Mouse (Mus musculus) liver, embryonic 12.5 days (tissue): ENCODE measurements around the gene Foxj1. TPM values are rescaled to one million over a fixed set of nuclear protein-coding genes. Genes with fewer than 3 reads are reported as not detected.
"Not testable (repeated sequence)": the region's sequence is repeated elsewhere in the genome, so short reads cannot be mapped to it uniquely, and the experiment has no call there.

ENCODE experiments used
- ATAC-seq: fragments of 200-750 bp; cut with Nextera tagmentation; 2 replicates; pipeline ENCODE4 v1.8.0; 2017; ENCODE audit warnings: moderate number of reproducible peaks, mild to moderate bottlenecking, moderate library complexity
- H3K27ac ChIP-seq: fragments of 300-500 bp; sonication (generic); 2 replicates; pipeline ENCODE4 v1.5.1; 2016; ENCODE audit warnings: mild to moderate bottlenecking
- H3K27me3 ChIP-seq: fragments of 300-500 bp; sonication (generic); replicated peaks from 2 replicates; pipeline ENCODE4 v1.6.1; 2016; ENCODE audit warnings: mild to moderate bottlenecking, moderate library complexity
- H3K36me3 ChIP-seq: fragments of 300-500 bp; sonication (generic); 2 replicates; pipeline ENCODE4 v1.6.1; 2016; ENCODE audit warnings: mild to moderate bottlenecking, moderate library complexity
- H3K4me1 ChIP-seq: fragments of 300-500 bp; sonication (generic); 2 replicates; pipeline ENCODE4 v1.6.1; 2016
- H3K4me2 ChIP-seq: fragments of 300-500 bp; sonication (generic); 2 replicates; pipeline ENCODE4 v1.6.1; 2016; ENCODE audit warnings: mild to moderate bottlenecking, moderate library complexity
- H3K4me3 ChIP-seq: fragments of 300-500 bp; sonication (generic); 2 replicates; pipeline ENCODE4 v1.5.1; 2016; ENCODE audit warnings: mild to moderate bottlenecking, moderate library complexity
- H3K9ac ChIP-seq: fragments of 300-500 bp; sonication (generic); 2 replicates; pipeline ENCODE4 v1.6.1; 2016; ENCODE audit warnings: mild to moderate bottlenecking, moderate library complexity
- H3K9me3 ChIP-seq: fragments of 300-500 bp; sonication (generic); replicated peaks from 2 replicates; pipeline ENCODE4 v1.6.1; 2016; ENCODE audit warnings: mild to moderate bottlenecking, moderate library complexity
- WGBS: fragments of 180-500 bp; shearing (Covaris S2); methylation state at CpG from one replicate; pipeline ENCODE4 v1.1.7; 2016; ENCODE audit not compliant: insufficient replicate concordance; 5-methylcytosine and 5-hydroxymethylcytosine counted together
- polyA plus RNA-seq: library from polyadenylated mRNA; unstranded; fragments of >200 nt; fragmentation: Nextera tagmentation; extraction: Ambion mirVana; gene quantifications from 2 replicates; pipeline ENCODE4 v1.2.1, GENCODE M21; 2016

Foxj1 gene
- polyA plus RNA-seq, result 1.2 and 1.4 TPM in 2 replicates

DNA sequence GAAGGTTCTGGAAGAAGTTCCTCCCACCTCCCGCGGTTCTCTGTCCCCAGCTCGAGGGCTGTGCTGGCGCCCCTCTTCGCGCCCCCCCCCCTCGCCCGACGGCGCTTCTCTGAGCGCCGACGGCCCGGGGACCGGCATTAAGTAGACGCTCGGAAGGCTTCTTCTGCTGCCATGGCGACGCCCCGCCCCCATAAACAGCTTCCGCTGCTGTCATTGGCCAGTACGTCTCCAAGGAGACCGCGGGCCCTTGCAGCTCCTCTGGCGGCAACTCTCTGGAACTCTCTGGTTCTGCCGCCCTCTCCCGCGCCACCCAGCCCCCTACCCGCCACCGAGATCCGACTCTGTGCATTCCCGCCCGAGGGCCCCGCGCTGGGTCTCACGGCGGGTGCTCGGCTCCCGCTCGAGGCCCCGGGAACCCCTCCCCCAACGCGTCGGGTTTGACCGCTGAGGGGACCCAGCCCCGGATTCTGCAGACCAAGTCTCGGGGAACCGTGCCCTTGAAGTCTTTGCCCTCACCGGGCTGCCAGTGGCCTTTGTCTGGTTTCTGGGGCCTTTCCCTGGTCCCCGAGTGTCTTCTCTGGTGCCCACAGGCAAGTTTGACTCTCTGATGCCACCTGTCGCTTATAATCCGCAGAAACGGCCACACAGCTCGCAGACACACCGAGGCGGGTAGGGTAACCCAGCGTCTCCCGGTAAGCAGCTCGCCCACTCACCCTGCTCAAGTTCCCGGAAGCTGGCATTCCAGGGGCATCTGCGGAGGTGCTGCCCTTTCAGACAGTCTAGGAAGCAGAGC lies at the start of gene Foxj1:
Gene Foxj1 (minus strand): TSS at position 156 of the 793 bp plus-strand sequence.
- Histone ChIP-seq H3K4me2 (peak within 1 kb of the TSS; percentile 98), H3K4me3 (peak within 1 kb of the TSS; percentile 67), H3K4me1 (peaks cover 38% of the 10 kb centered on the region), H3K9me3 (no peaks in the 10 kb centered on the region), H3K9ac (peak within 1 kb of the TSS; percentile 69), H3K27me3 (peaks cover 79% of the 10 kb centered on the region), H3K27ac (no peak within 1 kb of the TSS), H3K36me3 (no peaks in the 10 kb centered on the region)
- ATAC-seq, result peak; percentile 75
- under 1% methylated on average over 60 of the region's 61 CpGs for WGBS

DNA sequence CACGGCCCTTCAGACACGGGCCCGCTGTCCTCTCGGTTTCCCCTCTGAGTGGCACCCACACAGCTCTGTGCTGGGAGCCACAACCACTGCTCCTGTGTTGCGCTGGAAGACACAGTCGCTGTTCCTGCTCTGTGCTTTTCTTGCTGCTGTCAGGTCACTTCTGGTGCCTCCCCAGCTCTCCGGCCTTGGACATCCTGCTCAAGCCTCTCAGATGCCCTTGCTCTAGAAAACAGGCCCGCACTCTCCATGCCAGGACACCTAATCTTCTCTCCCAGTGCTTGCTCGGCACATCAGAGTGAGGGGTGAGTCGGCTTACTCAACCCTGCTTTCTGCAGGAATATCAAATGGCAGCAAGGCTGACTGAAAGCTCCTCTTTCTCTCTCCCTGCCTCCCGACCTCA lies 49.0 kb upstream of the Foxj1 start:
- Histone ChIP-seq H3K9ac (no peak overlapping the region), H3K4me2 (no peak overlapping the region), H3K4me1 (peaks cover 23% of the 10 kb centered on the region), H3K27ac (no peak overlapping the region), H3K27me3 (no peaks in the 10 kb centered on the region), H3K9me3 (no peaks in the 10 kb centered on the region), H3K36me3 (no peaks in the 10 kb centered on the region), H3K4me3 (no peak overlapping the region)
- no peak for ATAC-seq
- WGBS, result 67% methylated on average over 11 of the region's 11 CpGs

DNA sequence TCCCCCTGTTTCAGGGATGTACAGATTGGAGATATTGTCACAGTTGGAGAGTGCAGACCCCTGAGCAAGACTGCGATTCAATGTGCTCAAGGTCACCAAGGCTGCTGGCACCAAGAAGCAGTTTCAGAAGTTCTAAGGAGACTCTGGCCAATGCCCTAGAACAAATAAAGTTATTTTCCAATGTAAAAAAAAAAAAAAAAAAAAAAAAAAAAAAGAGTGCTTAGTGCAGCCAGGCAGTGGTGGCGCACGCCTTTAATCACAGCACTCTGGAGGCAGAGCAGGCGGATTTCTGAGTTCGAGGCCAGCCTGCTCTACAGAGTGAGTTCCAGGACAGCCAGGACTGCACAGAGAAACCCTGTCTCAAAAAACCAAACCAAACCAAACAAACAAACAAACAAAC lies 47.9 kb upstream of the Foxj1 start:
- ATAC-seq, H3K36me3 ChIP-seq, H3K4me2 ChIP-seq, H3K4me3 ChIP-seq, H3K27ac ChIP-seq, H3K9ac ChIP-seq, H3K9me3 ChIP-seq, H3K27me3 ChIP-seq: not testable (repeated sequence)
- 79% methylated on average over 5 of the region's 5 CpGs for WGBS
- peaks cover 15% of the 10 kb centered on the region for H3K4me1 ChIP-seq

DNA sequence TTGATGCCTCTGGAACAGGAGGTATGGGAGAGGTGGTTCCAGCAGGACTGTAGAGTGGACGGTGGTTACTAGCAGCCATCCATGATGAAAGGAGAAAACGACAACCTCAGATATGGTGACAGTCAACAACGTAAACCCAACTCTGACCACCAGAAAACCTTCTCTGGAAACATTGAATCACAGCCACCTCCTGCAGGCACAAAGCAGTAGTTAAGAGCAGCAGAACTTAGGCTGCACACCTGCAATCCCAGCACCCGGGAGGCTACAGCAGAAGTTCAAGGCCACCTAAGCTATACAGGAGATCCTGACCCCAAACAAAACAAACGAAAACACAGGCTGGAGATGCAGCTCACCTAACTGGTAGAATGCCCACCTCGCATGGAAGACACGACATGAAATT lies 45.6 kb upstream of the Foxj1 start:
- H3K27ac ChIP-seq, result no peak overlapping the region
- no peak for ATAC-seq
- WGBS, result 65% methylated on average over 7 of the region's 7 CpGs

DNA sequence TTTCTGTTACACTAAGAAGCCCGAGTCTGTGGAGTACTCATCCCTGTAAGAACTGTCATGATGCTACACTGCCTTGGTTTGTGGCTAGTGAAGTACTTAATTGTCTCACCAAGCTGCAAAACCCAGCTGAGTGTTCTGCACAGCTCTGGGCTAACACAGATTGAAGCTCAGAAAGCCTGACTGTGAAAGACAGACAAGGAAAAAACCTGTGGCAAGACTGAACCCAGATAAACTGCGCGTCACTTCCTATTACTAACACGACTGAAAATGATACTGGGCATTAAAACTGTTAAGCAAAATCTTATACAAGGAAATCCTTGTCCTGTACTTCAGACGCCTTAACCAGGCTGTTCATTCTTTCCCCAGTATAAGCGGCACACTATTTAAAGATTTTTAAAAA lies 44.3 kb upstream of the Foxj1 start:
- Histone ChIP-seq H3K27me3 (no peaks in the 10 kb centered on the region), H3K4me1 (no peaks in the 10 kb centered on the region; the same call in 1 of the 2 replicates), H3K36me3 (no peaks in the 10 kb centered on the region), H3K4me2 (no peak overlapping the region), H3K9ac (no peak overlapping the region), H3K9me3 (no peaks in the 10 kb centered on the region), H3K27ac (no peak overlapping the region), H3K4me3 (no peak overlapping the region)
- 51% methylated on average over 6 of the region's 6 CpGs for WGBS
- ATAC-seq, result no peak

More for the DNA sequence above, 45.6 kb upstream of the Foxj1 start:
- H3K4me3 ChIP-seq, result no peak overlapping the region
- no peaks in the 10 kb centered on the region for H3K27me3 ChIP-seq
- no peaks in the 10 kb centered on the region for H3K9me3 ChIP-seq
- no peak overlapping the region for H3K4me2 ChIP-seq
- H3K9ac ChIP-seq, result no peak overlapping the region
- H3K4me1 ChIP-seq, result no peaks in the 10 kb centered on the region; the same call in 1 of the 2 replicates
- H3K36me3 ChIP-seq, result no peaks in the 10 kb centered on the region

DNA sequence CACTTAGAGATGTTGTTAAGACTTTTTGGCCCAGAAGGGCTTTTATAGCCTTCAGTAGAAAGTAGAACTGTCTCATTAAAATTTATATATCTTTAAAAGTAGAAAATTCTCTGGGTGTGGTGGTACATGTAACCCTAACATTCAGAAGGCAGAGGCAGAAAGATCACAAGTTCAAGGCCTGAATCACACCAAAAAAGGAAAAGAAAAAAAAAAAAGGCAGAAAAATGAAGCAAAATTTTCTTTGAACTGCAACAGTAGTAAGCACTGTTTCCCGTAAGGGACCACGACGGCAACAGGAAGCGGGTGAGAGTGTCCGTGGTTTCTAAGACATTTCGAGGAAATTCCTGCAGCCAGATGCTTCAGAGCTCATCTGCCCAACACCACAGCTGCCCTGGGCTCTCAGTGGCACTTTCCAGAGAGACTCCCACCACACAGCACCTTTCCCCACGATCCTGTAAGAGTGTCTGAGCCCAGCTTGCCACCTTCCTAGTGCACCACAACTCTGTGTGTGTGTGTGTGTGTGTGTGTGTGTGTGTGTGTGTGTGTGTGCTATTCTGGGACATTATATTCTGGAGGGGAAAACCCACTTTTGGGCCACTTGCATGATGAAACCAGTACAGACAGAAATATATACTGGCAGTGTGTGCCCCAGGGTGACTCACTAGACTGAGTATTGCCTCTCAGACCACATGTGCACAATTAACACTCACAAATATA lies 41.9 kb upstream of the Foxj1 start:
- H3K4me2 ChIP-seq, result no peak overlapping the region
- no peak overlapping the region for H3K27ac ChIP-seq
- no peaks in the 10 kb centered on the region for H3K36me3 ChIP-seq
- no peaks in the 10 kb centered on the region for H3K9me3 ChIP-seq
- ATAC-seq, result no peak
- no peaks in the 10 kb centered on the region for H3K27me3 ChIP-seq
- no peak overlapping the region for H3K4me3 ChIP-seq
- peaks cover 1% of the 10 kb centered on the region; the same call in 1 of the 2 replicates for H3K4me1 ChIP-seq
- 37% methylated on average over 7 of the region's 7 CpGs for WGBS
- no peak overlapping the region for H3K9ac ChIP-seq

DNA sequence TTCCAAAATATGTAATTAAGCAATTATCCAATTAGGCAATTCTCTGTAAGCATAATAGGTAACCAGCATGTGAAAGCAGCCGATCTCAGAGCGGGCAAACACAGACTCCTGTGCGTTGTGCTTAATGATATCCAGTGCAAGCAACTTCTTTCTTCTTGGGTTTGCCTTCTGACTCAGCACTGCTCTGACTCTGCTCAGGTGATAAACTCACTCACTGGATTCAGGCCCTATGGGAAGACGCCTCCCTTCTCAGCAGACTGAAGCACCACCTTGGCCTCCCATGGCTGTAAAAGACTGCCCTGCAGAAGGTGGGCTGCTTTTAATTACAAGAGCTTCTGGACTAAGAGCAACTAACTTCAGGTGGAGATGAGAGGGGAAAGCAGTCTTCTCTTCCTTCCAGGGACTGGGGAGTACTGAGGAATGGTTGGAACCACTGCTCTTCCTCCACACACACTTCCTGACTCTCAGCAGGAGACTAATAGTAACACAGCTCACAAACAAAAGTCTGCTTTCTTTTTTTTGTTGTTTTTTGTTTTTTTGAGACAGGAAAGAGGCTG lies 36.8 kb upstream of the Foxj1 start:
- no peak for ATAC-seq
- Histone ChIP-seq H3K9me3 (no peaks in the 10 kb centered on the region), H3K4me3 (no peak overlapping the region), H3K4me1 (peaks cover 36% of the 10 kb centered on the region), H3K27ac (peak overlapping the region; percentile 58; the same call in 1 of the 2 replicates), H3K4me2 (no peak overlapping the region), H3K36me3 (no peaks in the 10 kb centered on the region), H3K27me3 (no peaks in the 10 kb centered on the region), H3K9ac (no peak overlapping the region)
- 58% methylated on average over 4 of the region's 4 CpGs for WGBS

DNA sequence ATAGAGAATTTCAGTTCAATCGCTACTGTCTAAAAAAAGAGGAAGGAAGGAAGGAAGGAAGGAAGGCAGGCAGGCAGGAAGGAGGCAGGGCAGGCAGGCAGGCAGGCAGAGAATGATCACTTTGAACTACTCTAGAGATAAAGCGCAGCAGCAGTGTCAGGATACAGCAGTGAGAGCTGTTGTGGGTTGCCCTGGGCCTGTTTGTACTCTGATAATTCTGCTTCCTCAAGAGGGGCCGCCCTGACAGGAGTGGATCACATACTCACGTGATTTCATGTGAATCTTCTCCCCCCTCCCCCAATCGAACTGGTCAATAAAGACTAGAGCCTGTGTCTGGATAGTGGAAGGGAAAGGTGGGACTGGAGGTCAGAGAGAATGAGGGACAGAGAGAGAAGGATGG lies 34.4 kb upstream of the Foxj1 start:
- Histone ChIP-seq H3K9me3 (no peaks in the 10 kb centered on the region), H3K27me3 (no peaks in the 10 kb centered on the region), H3K4me1 (peaks cover 42% of the 10 kb centered on the region), H3K4me2 (peak overlapping the region; percentile 29), H3K9ac (no peak overlapping the region), H3K36me3 (no peaks in the 10 kb centered on the region), H3K27ac (peak overlapping the region; percentile 65; the same call in 1 of the 2 replicates), H3K4me3 (no peak overlapping the region; the same call in 1 of the 2 replicates)
- WGBS, result 10% methylated on average over 5 of the region's 5 CpGs
- ATAC-seq, result peak; percentile 87

DNA sequence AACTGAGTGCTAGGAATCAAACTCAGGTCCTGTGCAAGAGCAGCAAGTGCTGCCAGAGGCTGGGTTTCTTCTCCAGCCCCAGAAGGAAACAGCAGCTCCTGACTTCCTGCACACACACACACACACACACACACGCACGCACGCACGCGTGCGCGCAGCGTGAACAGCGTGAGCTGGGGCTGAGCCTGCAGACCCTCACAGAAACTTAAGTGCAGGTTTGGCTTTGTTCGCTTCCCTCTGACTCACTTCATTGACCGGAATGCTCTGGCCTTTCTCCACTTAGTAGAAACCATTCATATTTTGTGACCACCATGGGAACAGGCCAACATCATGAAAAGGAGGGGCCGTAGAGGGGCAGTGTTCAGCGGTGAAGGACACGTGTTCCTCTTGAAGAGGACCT lies 33.9 kb upstream of the Foxj1 start:
- no peak for ATAC-seq
- H3K9ac ChIP-seq, result no peak overlapping the region
- WGBS, result 76% methylated on average over 14 of the region's 14 CpGs
- H3K4me2 ChIP-seq, result peak overlapping the region; percentile 29
- no peaks in the 10 kb centered on the region for H3K27me3 ChIP-seq
- peak overlapping the region; percentile 65; the same call in 1 of the 2 replicates for H3K27ac ChIP-seq
- no peak overlapping the region for H3K4me3 ChIP-seq
- no peaks in the 10 kb centered on the region for H3K9me3 ChIP-seq
- no peaks in the 10 kb centered on the region for H3K36me3 ChIP-seq
- peaks cover 46% of the 10 kb centered on the region for H3K4me1 ChIP-seq

DNA sequence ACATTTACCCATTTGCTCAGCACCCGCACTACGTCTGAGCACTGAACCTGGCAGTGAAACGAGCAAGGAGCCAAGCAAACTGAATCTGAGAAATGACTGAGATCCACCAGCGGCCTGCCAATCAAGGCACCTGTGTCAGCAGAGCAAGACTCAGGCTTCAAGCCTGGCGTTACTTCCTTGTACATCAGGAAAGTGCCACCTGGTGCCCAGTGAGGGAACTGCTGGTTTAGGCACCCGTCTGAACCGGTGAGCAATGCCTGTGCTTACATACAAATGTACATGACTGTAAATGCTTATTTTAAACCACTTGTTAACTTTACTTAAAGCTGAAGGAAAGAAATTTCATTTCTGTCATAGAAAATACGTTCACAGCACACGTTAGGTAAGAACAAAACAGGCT lies 32.9 kb upstream of the Foxj1 start:
- Histone ChIP-seq H3K9me3 (no peaks in the 10 kb centered on the region), H3K27ac (no peak overlapping the region), H3K4me1 (peaks cover 51% of the 10 kb centered on the region), H3K36me3 (no peaks in the 10 kb centered on the region), H3K4me2 (no peak overlapping the region), H3K27me3 (no peaks in the 10 kb centered on the region), H3K4me3 (no peak overlapping the region), H3K9ac (no peak overlapping the region)
- ATAC-seq, result no peak
- whole genome bisulfite sequencing, result 35% methylated on average over 9 of the region's 9 CpGs

DNA sequence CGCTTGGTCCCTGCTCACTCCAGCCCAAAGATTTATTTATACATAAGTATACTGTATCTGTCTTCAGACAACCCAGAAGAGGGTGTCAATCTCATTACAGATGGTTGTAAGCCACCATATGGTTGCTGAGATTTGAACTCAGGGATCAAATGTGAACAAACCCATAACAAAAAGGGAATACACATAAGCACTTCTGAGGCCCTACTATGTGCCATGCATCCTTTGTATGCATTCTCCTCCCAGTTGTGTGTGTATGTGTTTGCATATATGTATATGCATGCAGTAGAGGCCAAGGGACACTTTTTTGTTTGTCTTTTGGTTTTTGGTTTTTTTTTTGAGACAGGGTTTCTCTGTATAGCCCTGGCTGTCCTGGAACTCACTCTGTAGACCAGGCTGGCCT lies 31.4 kb upstream of the Foxj1 start:
- Histone ChIP-seq H3K4me3 (no peak overlapping the region), H3K4me1 (peaks cover 52% of the 10 kb centered on the region), H3K27me3 (no peaks in the 10 kb centered on the region), H3K27ac (no peak overlapping the region), H3K36me3 (no peaks in the 10 kb centered on the region), H3K4me2 (no peak overlapping the region), H3K9me3 (no peaks in the 10 kb centered on the region), H3K9ac (no peak overlapping the region)
- ATAC-seq, result no peak
- 77% methylated on average over 1 of the region's 1 CpGs for WGBS

DNA sequence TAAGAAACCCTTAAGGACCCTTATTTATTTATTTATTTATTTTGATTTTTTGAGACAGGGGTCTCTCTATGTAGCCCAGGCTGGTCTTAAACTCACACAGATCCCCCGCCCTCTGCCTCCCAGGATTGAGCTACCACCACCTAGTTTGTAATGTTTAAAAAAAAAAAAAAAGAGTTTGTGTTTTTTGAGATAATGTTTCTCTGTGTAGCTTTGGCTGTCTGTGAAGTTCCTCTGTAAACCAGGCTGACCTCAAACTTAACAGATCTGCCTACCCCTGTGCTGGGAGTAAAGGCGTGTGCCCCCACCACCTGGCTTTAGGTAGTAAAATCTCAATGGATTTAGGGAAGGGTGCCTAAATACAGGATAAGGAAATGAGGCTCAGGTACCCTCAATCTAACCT lies 30.9 kb upstream of the Foxj1 start:
- Histone ChIP-seq H3K27me3 (0 out of 2 replicates have a peak, but pooled peaks cover 3% of the 10 kb centered on the region), H3K9ac (no peak overlapping the region), H3K9me3 (no peaks in the 10 kb centered on the region), H3K4me1 (peaks cover 47% of the 10 kb centered on the region), H3K4me2 (no peak overlapping the region), H3K36me3 (no peaks in the 10 kb centered on the region), H3K27ac (no peak overlapping the region), H3K4me3 (no peak overlapping the region)
- no peak for ATAC-seq
- 38% methylated on average over 2 of the region's 2 CpGs for WGBS
